Comparison of ENCODE assay signal across 14 mouse cellular contexts in genomic region chr12:110504145-110504490, GRCm38 (mm10). TPM values are rescaled to one million over a fixed set of nuclear protein-coding genes. Genes with fewer than 3 reads are reported as not detected.
DNase-seq lines count a peak whose midpoint lies in the region; ATAC-seq and TF ChIP-seq lines count a peak whose summit lies in the region.
"Had no signal": no experiment of that assay in that cellular context is flagged by ENCODE, and none has a peak within 500 bp of the region (broad histone marks: within the 10 kb centered on the region; RNA-seq: fewer than 3 reads in every experiment).

No protein-coding gene starts in this region.

- 76% methylated on average over 9 of the region's 9 CpGs for WGBS in embryonic facial prominence, embryonic 15.5 days
- WGBS in embryonic facial prominence, embryonic 10.5 days = 80% methylated on average over 9 of the region's 9 CpGs
- 83% methylated on average over 9 of the region's 9 CpGs for WGBS in hindbrain, embryonic 10.5 days
- WGBS in hindbrain, embryonic 16.5 days = 78% methylated on average over 9 of the region's 9 CpGs
- WGBS in spleen, adult 2 months = 89% methylated on average over 9 of the region's 9 CpGs
- WGBS in stomach, embryonic 16.5 days = 62% methylated on average over 9 of the region's 9 CpGs

- no peak for DNase-seq in embryonic facial prominence, embryonic 10.5 days (ENCODE audit: low spot score)
- no peak for DNase-seq in hindbrain, embryonic 10.5 days (ENCODE audit: low spot score)
- no peak for DNase-seq in spleen, adult 2 months (ENCODE audit: low read depth in 1 of 2, low spot score in 2 of 2)
- DNase-seq in spleen, postnatal 4 days (ENCODE audit: low spot score in 2 of 2) = no peak
- DNase-seq in T-cell, adult 2 months (ENCODE audit: low spot score) = no peak
- DNase-seq: cerebellum, postnatal 14 days; thymus, postnatal 25 days had no signal

- TF ChIP-seq POLR2A in spleen, adult 2 months (IDR thresholded peaks at IDR 0.05; ENCODE audit: low read depth, low read length) = no peak

- no peak for TF ChIP-seq CTCF in spleen, adult 2 months (IDR thresholded peaks at IDR 0.05; ENCODE audit: extremely low read depth, insufficient read depth, insufficient read length, insufficient replicate concordance)

- H3K4me2 ChIP-seq in embryonic facial prominence, embryonic 15.5 days (replicated peaks) = no peak overlapping the region
- no peak overlapping the region for H3K4me2 ChIP-seq in hindbrain, embryonic 16.5 days (ENCODE audit: low read length)
- H3K4me2 ChIP-seq in stomach, embryonic 16.5 days (ENCODE audit: low read depth, low read length) = no peak overlapping the region
- H3K4me2 ChIP-seq: embryonic facial prominence, embryonic 13.5 days; midbrain, embryonic 12.5 days had no signal

- peaks cover 52% of the 10 kb centered on the region for H3K4me1 ChIP-seq in embryonic facial prominence, embryonic 15.5 days
- peaks cover 60% of the 10 kb centered on the region for H3K4me1 ChIP-seq in embryonic facial prominence, embryonic 10.5 days
- H3K4me1 ChIP-seq in hindbrain, embryonic 10.5 days (replicated peaks) = peaks cover 66% of the 10 kb centered on the region
- peaks cover 16% of the 10 kb centered on the region for H3K4me1 ChIP-seq in hindbrain, embryonic 16.5 days (ENCODE audit: control insufficient read depth, insufficient read depth, low read depth, low read length)
- H3K4me1 ChIP-seq in spleen, adult 2 months (ENCODE audit: control insufficient read depth, insufficient read depth, insufficient read length) = peaks cover 56% of the 10 kb centered on the region
- peaks cover 42% of the 10 kb centered on the region for H3K4me1 ChIP-seq in stomach, embryonic 16.5 days (ENCODE audit: control insufficient read depth, insufficient read depth, low read length)

- no peaks in the 10 kb centered on the region for H3K36me3 ChIP-seq in embryonic facial prominence, embryonic 15.5 days
- peaks cover 9% of the 10 kb centered on the region for H3K36me3 ChIP-seq in embryonic facial prominence, embryonic 10.5 days (replicated peaks)
- 0 out of 2 replicates have a peak, but pooled peaks cover 12% of the 10 kb centered on the region for H3K36me3 ChIP-seq in hindbrain, embryonic 10.5 days
- H3K36me3 ChIP-seq in hindbrain, embryonic 16.5 days (ENCODE audit: control insufficient read depth, insufficient read depth, low read length) = no peaks in the 10 kb centered on the region
- H3K36me3 ChIP-seq in spleen, adult 2 months (ENCODE audit: control insufficient read depth, insufficient read depth, low read length) = no peaks in the 10 kb centered on the region
- H3K36me3 ChIP-seq in stomach, embryonic 16.5 days (ENCODE audit: control insufficient read depth, insufficient read depth, low read length) = no peaks in the 10 kb centered on the region
- H3K36me3 ChIP-seq: midbrain, embryonic 12.5 days had no signal

- H3K27me3 ChIP-seq in embryonic facial prominence, embryonic 15.5 days = no peaks in the 10 kb centered on the region
- H3K27me3 ChIP-seq in embryonic facial prominence, embryonic 10.5 days (replicated peaks; ENCODE audit: low read depth, poor library complexity, severe bottlenecking) = no peaks in the 10 kb centered on the region
- H3K27me3 ChIP-seq in hindbrain, embryonic 10.5 days (ENCODE audit: insufficient read depth, poor library complexity, severe bottlenecking) = no peaks in the 10 kb centered on the region
- H3K27me3 ChIP-seq in hindbrain, embryonic 16.5 days (replicated peaks; ENCODE audit: control insufficient read depth, insufficient read depth, low read length) = no peaks in the 10 kb centered on the region
- H3K27me3 ChIP-seq in spleen, adult 2 months (ENCODE audit: control insufficient read depth, insufficient read depth, low read length) = no peaks in the 10 kb centered on the region
- H3K27me3 ChIP-seq in stomach, embryonic 16.5 days (ENCODE audit: control insufficient read depth, insufficient read depth, low read length) = no peaks in the 10 kb centered on the region
- H3K27me3 ChIP-seq: embryonic facial prominence, embryonic 13.5 days; midbrain, embryonic 12.5 days had no signal

- H3K27ac ChIP-seq in embryonic facial prominence, embryonic 15.5 days (replicated peaks) = 0 out of 2 replicates have a peak overlapping the region, but pooled peaks have one; percentile 34
- no peak overlapping the region; the same call in 1 of the 2 replicates for H3K27ac ChIP-seq in embryonic facial prominence, embryonic 10.5 days (replicated peaks)
- H3K27ac ChIP-seq in hindbrain, embryonic 10.5 days = 0 out of 2 replicates have a peak overlapping the region, but pooled peaks have one; percentile 13
- no peak overlapping the region for H3K27ac ChIP-seq in hindbrain, embryonic 16.5 days (ENCODE audit: low read depth, low read length)
- peak overlapping the region; percentile 82 for H3K27ac ChIP-seq in spleen, adult 2 months (ENCODE audit: insufficient read depth, low read length)
- H3K27ac ChIP-seq in stomach, embryonic 16.5 days (ENCODE audit: low read length) = peak overlapping the region; percentile 22
- H3K27ac ChIP-seq: left cerebral cortex, adult 2 months; midbrain, embryonic 12.5 days had no signal

- no peak overlapping the region for H3K9ac ChIP-seq in embryonic facial prominence, embryonic 15.5 days
- no peak overlapping the region for H3K9ac ChIP-seq in hindbrain, embryonic 16.5 days (ENCODE audit: low read depth, low read length)
- peak overlapping the region; percentile 1; the same call in 1 of the 2 replicates for H3K9ac ChIP-seq in stomach, embryonic 16.5 days (ENCODE audit: low read length)
- H3K9ac ChIP-seq: embryonic facial prominence, embryonic 13.5 days; midbrain, embryonic 12.5 days had no signal

- H3K9me3 ChIP-seq in embryonic facial prominence, embryonic 15.5 days (replicated peaks) = no peaks in the 10 kb centered on the region
- no peaks in the 10 kb centered on the region for H3K9me3 ChIP-seq in embryonic facial prominence, embryonic 10.5 days
- no peaks in the 10 kb centered on the region for H3K9me3 ChIP-seq in hindbrain, embryonic 10.5 days
- H3K9me3 ChIP-seq in hindbrain, embryonic 16.5 days (ENCODE audit: control insufficient read depth, low read length) = no peaks in the 10 kb centered on the region
- H3K9me3 ChIP-seq in stomach, embryonic 16.5 days (replicated peaks; ENCODE audit: control insufficient read depth, low read length) = no peaks in the 10 kb centered on the region
- H3K9me3 ChIP-seq: embryonic facial prominence, embryonic 13.5 days; midbrain, embryonic 12.5 days had no signal

- H3K4me3 ChIP-seq in embryonic facial prominence, embryonic 15.5 days (replicated peaks) = no peak overlapping the region
- no peak overlapping the region for H3K4me3 ChIP-seq in embryonic facial prominence, embryonic 10.5 days
- H3K4me3 ChIP-seq in hindbrain, embryonic 10.5 days = no peak overlapping the region
- no peak overlapping the region for H3K4me3 ChIP-seq in hindbrain, embryonic 16.5 days (ENCODE audit: low read length)
- no peak overlapping the region for H3K4me3 ChIP-seq in spleen, adult 2 months (ENCODE audit: extremely low read depth, insufficient read depth, insufficient read length)
- H3K4me3 ChIP-seq in stomach, embryonic 16.5 days (replicated peaks; ENCODE audit: low read length) = no peak overlapping the region
- H3K4me3 ChIP-seq: embryonic facial prominence, embryonic 13.5 days; left cerebral cortex, adult 2 months; midbrain, embryonic 12.5 days had no signal

- no peak for ATAC-seq in embryonic facial prominence, embryonic 15.5 days (ENCODE audit: insufficient number of reproducible peaks, low FRiP score, low TSS enrichment, low read depth)
- no peak for ATAC-seq in hindbrain, embryonic 16.5 days
- no peak for ATAC-seq in stomach, embryonic 16.5 days (ENCODE audit: insufficient read depth, low FRiP score)
- ATAC-seq: forebrain, embryonic 14.5 days had no signal

RNA-seq across cellular contexts. Expression of gene Ppp2r5c, which starts 57.2 kb away (rescaled TPM):
- polyA plus RNA-seq in embryonic facial prominence, embryonic 15.5 days (2015; fragmentation: Nextera tagmentation; extraction: Ambion mirVana) = 132 and 138 TPM in 2 replicates
- 141 and 143 TPM in 2 replicates for polyA plus RNA-seq in embryonic facial prominence, embryonic 10.5 days (2016; fragmentation: Nextera tagmentation; extraction: Ambion mirVana)
- 139 and 146 TPM in 2 replicates for polyA plus RNA-seq in hindbrain, embryonic 10.5 days (2016; fragmentation: Nextera tagmentation; extraction: Ambion mirVana)
- polyA plus RNA-seq in hindbrain, embryonic 16.5 days (2015; fragmentation: Nextera tagmentation; extraction: Ambion mirVana) = 135 and 136 TPM in 2 replicates
- polyA plus RNA-seq in spleen, adult 2 months (2012; rRNA removed) = 22.0 and 22.8 TPM in 2 replicates
- 145 and 146 TPM in 2 replicates for polyA plus RNA-seq in stomach, embryonic 16.5 days (2015; fragmentation: Nextera tagmentation; extraction: Ambion mirVana)

Comparison
In these comparisons a context has a peak if more than half of its experiments do, and no peak if none do; other contexts are left out.
1. H3K27ac ChIP-seq: peak in embryonic facial prominence, embryonic 15.5 days (single experiment), hindbrain, embryonic 10.5 days (single experiment), spleen, adult 2 months (single experiment) and stomach, embryonic 16.5 days (single experiment); none in embryonic facial prominence, embryonic 10.5 days (single experiment) and hindbrain, embryonic 16.5 days (single experiment).